ENCODE assay signal across 10 mouse cellular contexts in the genomic region with DNA sequence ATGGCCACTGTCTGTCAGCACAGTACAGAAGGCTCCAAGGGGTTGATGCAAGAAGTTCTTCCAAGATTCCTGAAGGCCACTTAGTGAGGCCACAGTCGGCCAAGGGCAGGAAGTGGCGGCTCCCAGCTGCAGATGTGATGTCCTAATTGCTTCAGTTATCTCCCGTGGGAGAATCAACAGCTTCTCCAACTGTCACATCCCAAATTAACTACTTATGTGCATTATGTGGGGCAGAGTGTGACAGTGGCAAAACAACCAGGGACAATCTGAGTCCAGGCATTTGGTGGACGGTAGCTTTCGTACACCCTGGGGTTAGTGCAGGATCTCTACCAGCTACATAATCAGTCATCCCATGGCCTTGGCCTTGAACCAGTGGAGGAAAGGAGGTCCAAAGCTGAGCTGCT.
DNase-seq lines count a peak whose midpoint lies in the region; ATAC-seq and TF ChIP-seq lines count a peak whose summit lies in the region.
"Had no signal": no experiment of that assay in that cellular context is flagged by ENCODE, and none has a peak within 500 bp of the region (broad histone marks: within the 10 kb centered on the region; RNA-seq: fewer than 3 reads in every experiment).

No protein-coding gene starts in this region.

- H3K36me3 ChIP-seq in kidney, postnatal 0 days (ENCODE audit: insufficient read depth, low read length) = no peaks in the 10 kb centered on the region
- no peaks in the 10 kb centered on the region for H3K36me3 ChIP-seq in stomach, embryonic 16.5 days (ENCODE audit: control insufficient read depth, insufficient read depth, low read length)
- H3K36me3 ChIP-seq in stomach, postnatal 0 days (ENCODE audit: control insufficient read depth, insufficient read depth, low read length) = no peaks in the 10 kb centered on the region

- no peaks in the 10 kb centered on the region for H3K9me3 ChIP-seq in kidney, postnatal 0 days (replicated peaks; ENCODE audit: low read length)
- no peaks in the 10 kb centered on the region for H3K9me3 ChIP-seq in stomach, embryonic 16.5 days (replicated peaks; ENCODE audit: control insufficient read depth, low read length)
- no peaks in the 10 kb centered on the region for H3K9me3 ChIP-seq in stomach, postnatal 0 days (ENCODE audit: control insufficient read depth, low read length)

- no peak for TF ChIP-seq CTCF in kidney, postnatal 0 days (IDR thresholded peaks at IDR 0.05; ENCODE audit: low read depth)
- TF ChIP-seq CTCF in stomach, postnatal 0 days (IDR thresholded peaks at IDR 0.05; ENCODE audit: low read depth) = no peak

- H3K4me2 ChIP-seq in kidney, postnatal 0 days (ENCODE audit: low read length) = no peak overlapping the region
- no peak overlapping the region for H3K4me2 ChIP-seq in stomach, embryonic 16.5 days (ENCODE audit: low read depth, low read length)
- no peak overlapping the region for H3K4me2 ChIP-seq in stomach, postnatal 0 days (replicated peaks; ENCODE audit: low read depth)

- H3K27me3 ChIP-seq in kidney, postnatal 0 days (ENCODE audit: insufficient read depth, low read length) = no peaks in the 10 kb centered on the region
- H3K27me3 ChIP-seq in stomach, embryonic 16.5 days (ENCODE audit: control insufficient read depth, insufficient read depth, low read length) = no peaks in the 10 kb centered on the region
- no peaks in the 10 kb centered on the region for H3K27me3 ChIP-seq in stomach, postnatal 0 days (ENCODE audit: control insufficient read depth, insufficient read depth, low read length)

- no peak for TF ChIP-seq EP300 in stomach, postnatal 0 days (optimal IDR thresholded peaks at IDR 0.05)

- 48% methylated on average over 5 of the region's 5 CpGs for WGBS in kidney, postnatal 0 days
- WGBS in stomach, embryonic 16.5 days = 56% methylated on average over 5 of the region's 5 CpGs
- WGBS in stomach, postnatal 0 days = 56% methylated on average over 5 of the region's 5 CpGs

- peak; percentile 50 for DNase-seq in gastrocnemius, adult 18-20 months (ENCODE audit: low spot score)
- no peak for DNase-seq in gastrocnemius, postnatal 4 days (ENCODE audit: low spot score in 2 of 2)
- DNase-seq in kidney, postnatal 0 days (ENCODE audit: low spot score) = no peak
- DNase-seq in kidney, adult 11 months = no peak
- DNase-seq in stomach, postnatal 0 days (ENCODE audit: low spot score) = no peak
- peak; percentile 47 for DNase-seq in testis, postnatal 14 days (ENCODE audit: low spot score)
- no peak for DNase-seq in cerebellum, adult 8-10 months
- DNase-seq: cerebellum, adult 18-20 months; liver, postnatal 0 days had no signal

- no peak overlapping the region for H3K4me3 ChIP-seq in kidney, postnatal 0 days (replicated peaks; ENCODE audit: low read depth, low read length)
- no peak overlapping the region for H3K4me3 ChIP-seq in stomach, embryonic 16.5 days (replicated peaks; ENCODE audit: low read length)
- H3K4me3 ChIP-seq in stomach, postnatal 0 days (ENCODE audit: low read depth, low read length) = no peak overlapping the region

- H3K4me1 ChIP-seq in kidney, postnatal 0 days (replicated peaks; ENCODE audit: insufficient read depth, low read length) = peaks cover 6% of the 10 kb centered on the region; the same call in 1 of the 2 replicates
- H3K4me1 ChIP-seq in stomach, embryonic 16.5 days (ENCODE audit: control insufficient read depth, insufficient read depth, low read length) = no peaks in the 10 kb centered on the region; the same call in 1 of the 2 replicates
- no peaks in the 10 kb centered on the region for H3K4me1 ChIP-seq in stomach, postnatal 0 days (replicated peaks; ENCODE audit: control insufficient read depth, insufficient read depth)

- no peak overlapping the region for H3K9ac ChIP-seq in kidney, postnatal 0 days (ENCODE audit: low read depth, low read length)
- H3K9ac ChIP-seq in stomach, embryonic 16.5 days (ENCODE audit: low read length) = no peak overlapping the region
- H3K9ac ChIP-seq in stomach, postnatal 0 days (ENCODE audit: low read length) = no peak overlapping the region
- H3K9ac ChIP-seq: liver, postnatal 0 days had no signal

- ATAC-seq in kidney, postnatal 0 days (replicated peaks; ENCODE audit: low FRiP score, low read depth) = no peak
- 0 out of 2 replicates have a peak, but pooled peaks have one; percentile 29 for ATAC-seq in stomach, embryonic 16.5 days (ENCODE audit: insufficient read depth, low FRiP score)
- no peak for ATAC-seq in stomach, postnatal 0 days (ENCODE audit: low FRiP score, low TSS enrichment)
- ATAC-seq: liver, postnatal 0 days had no signal

- peak overlapping the region; percentile 19; the same call in 1 of the 2 replicates for H3K27ac ChIP-seq in kidney, postnatal 0 days
- no peak overlapping the region for H3K27ac ChIP-seq in stomach, embryonic 16.5 days (ENCODE audit: low read length)
- H3K27ac ChIP-seq in stomach, postnatal 0 days (replicated peaks) = no peak overlapping the region

Comparison
In these comparisons a context has a peak if more than half of its experiments do, and no peak if none do; other contexts are left out.
1. DNase-seq: peak in gastrocnemius, adult 18-20 months (single experiment) and testis, postnatal 14 days (single experiment); none in gastrocnemius, postnatal 4 days (0 of 2), kidney, postnatal 0 days (single experiment), kidney, adult 11 months (single experiment), stomach, postnatal 0 days (single experiment) and cerebellum, adult 8-10 months (single experiment).